Mouse (Mus musculus) ES-Bruce4 (cell line): ENCODE measurements at regions not wholly inside any gene's neighbourhood (a gene's known extent, or its start where the extent isn't known, plus 50 kb on each side); places are given as distances from the start of the nearest gene placed in this dataset.
A peak's percentile ranks its signal among the peaks of the same experiment; 100 is the strongest.

Source experiments
- CTCF ChIP-seq: IDR thresholded peaks from one replicate; pipeline ENCODE4 v1.8.1; 2011; ENCODE audit warnings: low read depth, low read length
- EP300 ChIP-seq: IDR thresholded peaks from 2 replicates; pipeline ENCODE4 v1.6.1; 2011; ENCODE audit warnings: low read depth, low read length; ENCODE audit not compliant: insufficient read depth
- POLR2A ChIP-seq: IDR thresholded peaks from one replicate; pipeline ENCODE4 v1.8.1; 2011; ENCODE audit warnings: low read length; ENCODE audit not compliant: insufficient read depth

DNA sequence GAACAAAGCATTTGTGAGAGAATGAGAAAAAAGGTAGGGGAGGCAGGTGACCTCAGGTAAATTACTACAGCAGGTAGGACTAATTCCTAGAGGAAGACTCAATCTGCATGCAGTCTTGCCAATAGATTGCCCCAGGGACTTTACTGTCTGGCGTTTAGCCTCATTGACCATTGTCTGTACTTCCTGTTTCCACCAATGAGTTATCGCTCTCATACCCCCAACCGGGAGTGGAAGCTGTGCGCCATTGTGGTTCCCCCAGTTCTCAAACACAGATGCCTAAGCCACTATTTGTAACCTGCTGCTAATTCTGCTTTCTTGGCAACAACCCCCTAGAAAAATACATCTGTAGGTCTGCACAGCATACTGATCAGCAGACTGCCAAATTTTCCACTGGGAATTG, 65.5 kb upstream of the Tle4 start:
- TF ChIP-seq EP300 (peak; percentile 87), CTCF (no peak), POLR2A (no peak)
